Mouse (Mus musculus) CD4-positive helper T cell, adult 2 months (primary cell): ENCODE results near the gene Olfr517.

Source experiments
- DNase-seq: peaks from one replicate; pipeline ENCODE4 v3.0.0-alpha.2; 2012; ENCODE audit warnings: low read depth, missing footprints, low spot score

Olfr517 gene

DNA sequence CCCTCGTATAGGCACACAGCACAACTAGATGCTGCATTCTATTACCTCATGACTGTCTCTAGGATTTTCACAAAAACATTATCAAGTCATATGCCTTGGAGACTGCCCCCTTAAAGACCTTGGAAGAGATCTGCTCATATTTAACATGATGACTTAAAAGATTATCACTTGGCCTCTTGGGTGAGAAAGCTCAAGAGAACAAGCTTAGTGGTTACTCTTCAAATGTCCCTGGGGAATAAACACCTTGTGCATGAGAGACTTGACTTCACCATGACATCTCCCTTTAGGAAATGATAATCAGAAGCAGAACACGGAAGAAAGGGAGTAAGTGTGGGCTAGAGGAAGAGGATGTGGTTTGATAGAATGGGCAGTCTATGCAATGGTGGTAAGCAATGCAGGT, at the start of gene Olfr517:
Olfr517 (minus strand) TSS at position 101 of the 400 bp plus-strand sequence.
- DNase-seq: no peak

DNA sequence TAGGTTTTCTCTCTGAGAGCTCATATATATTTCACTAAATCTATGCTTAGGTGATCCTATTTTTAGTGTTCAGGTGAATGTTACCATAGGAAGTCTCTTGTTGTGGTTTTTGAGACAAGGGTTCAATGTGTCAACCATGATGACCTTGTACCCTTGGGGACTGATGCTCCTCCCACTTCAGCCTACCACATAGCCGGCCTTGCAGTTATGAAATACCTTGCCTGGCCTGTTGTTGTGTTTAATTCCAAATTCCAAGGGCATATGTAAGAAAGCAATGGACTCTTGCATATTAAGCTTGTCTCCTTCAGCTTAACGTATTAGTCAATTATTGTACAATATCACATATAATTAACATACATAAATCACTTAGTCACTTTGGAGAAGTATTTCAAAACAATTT, 31.8 kb upstream of the Olfr517 start:
- no peak for DNase-seq

DNA sequence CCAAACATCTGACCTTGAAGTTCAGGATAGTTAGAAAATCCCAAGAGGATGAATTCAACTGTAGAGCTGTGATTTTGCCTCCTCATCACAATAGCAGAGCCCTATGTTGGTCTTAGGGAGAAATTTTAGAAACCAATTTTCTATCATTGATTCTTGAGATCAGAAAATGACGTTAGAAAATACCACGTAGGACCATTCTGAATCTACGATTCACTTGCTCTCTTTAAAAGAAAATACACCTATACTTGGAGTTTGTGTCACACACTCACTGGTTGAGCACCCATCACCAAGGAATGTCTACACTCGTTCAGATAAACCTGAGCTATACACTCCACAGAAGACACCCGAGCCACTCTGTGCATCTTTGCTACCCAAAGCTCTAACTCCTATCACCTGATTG, 22.1 kb upstream of the Olfr517 start, which contains the start of gene Olfr519:
Olfr519 (minus strand) TSS at position 101 of the 400 bp plus-strand sequence.
- no peak for DNase-seq

DNA sequence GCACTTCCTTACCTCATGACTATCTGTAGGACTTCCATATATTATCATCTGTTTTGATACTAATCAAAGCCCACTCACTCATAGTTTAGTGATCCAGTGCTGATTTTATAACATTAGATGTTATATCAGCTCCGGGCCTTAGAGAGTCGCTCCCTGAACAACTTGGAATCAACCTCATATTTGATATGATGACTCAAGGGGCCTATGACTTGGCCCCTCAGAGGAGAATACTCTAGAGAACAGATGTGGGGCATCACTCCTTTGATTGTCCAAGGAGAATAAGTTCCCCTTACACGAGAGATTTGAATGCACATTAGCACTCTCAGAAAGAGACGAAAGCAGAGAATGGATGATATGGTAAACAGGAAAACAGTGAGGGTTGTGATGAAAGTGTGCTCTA, 12.7 kb upstream of the Olfr517 start, which contains the start of gene Olfr518:
Olfr518 (minus strand) TSS at position 101 of the 400 bp plus-strand sequence.
- no peak for DNase-seq

DNA sequence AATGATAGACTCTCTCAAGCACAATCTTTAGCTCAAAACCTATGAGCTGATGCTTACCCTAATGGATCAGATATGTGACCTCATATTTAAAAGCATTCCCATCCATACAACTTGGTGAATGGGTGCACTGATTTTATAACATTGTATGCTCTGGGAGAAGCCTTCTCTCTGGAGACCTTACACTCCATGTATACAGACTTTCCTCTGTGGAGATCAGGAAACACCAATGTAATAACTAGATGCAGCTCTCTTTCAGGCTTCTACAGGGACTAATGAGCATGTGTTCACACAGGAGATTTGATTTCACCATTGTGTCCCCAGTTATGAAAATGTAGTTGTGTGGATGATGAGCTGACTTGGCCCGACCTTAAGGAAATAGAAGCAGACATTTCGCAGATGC, 21.8 kb downstream of the Olfr517 start, which contains the start of gene Olfr516:
Olfr516 (minus strand) TSS at position 101 of the 400 bp plus-strand sequence.
- no peak for DNase-seq

DNA sequence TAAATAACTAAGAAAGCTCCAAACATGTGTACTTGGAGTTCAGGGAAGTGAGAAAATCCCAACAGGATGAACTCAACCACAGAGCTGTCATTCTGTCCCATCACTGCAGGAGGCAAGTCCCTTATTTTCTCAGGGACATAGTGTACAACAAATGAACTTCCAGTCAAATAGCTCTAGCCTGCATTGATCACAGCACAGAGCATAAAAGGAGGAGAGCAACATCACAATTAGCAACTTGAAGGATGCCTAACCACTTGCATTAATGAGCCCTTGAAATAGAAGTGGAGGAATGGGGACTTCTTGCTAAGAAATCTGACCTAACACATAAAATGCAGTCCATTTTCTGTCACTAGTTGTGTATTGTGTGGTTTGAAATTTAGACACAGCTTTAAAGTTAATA, 46.3 kb downstream of the Olfr517 start, which contains the start of gene Olfr514:
Olfr514 (minus strand) TSS at position 101 of the 400 bp plus-strand sequence.
- DNase-seq: no peak
